Comparison of ENCODE assay signal across 8 mouse cellular contexts in genomic region chrX:95196104-95196919, GRCm38 (mm10). TPM values are rescaled to one million over a fixed set of nuclear protein-coding genes. Genes with fewer than 3 reads are reported as not detected.
A peak's percentile ranks its signal among the peaks of the same experiment; 100 is the strongest.
DNase-seq lines count a peak whose midpoint lies in the region; ATAC-seq and TF ChIP-seq lines count a peak whose summit lies in the region.

Gene Arhgef9 (minus strand): TSS chrX:95196856.

- TF ChIP-seq POLR2A in cortical plate, adult 2 months (IDR thresholded peaks at IDR 0.05; ENCODE audit: extremely low read depth, insufficient read depth, low read length): peak; percentile 47; the same call in 1 of the 2 replicates
- TF ChIP-seq POLR2A in small intestine, adult 2 months (IDR thresholded peaks at IDR 0.05; ENCODE audit: low read depth, low read length): no peak

- peak within 1 kb of the TSS; percentile 83 for H3K27ac ChIP-seq in cortical plate, adult 2 months (ENCODE audit: insufficient read depth, low read length)
- H3K27ac ChIP-seq in lung, embryonic 16.5 days (ENCODE audit: low read length): no peak within 1 kb of the TSS
- H3K27ac ChIP-seq in small intestine, adult 2 months (ENCODE audit: insufficient read depth, low read depth, low read length): no peak within 1 kb of the TSS

- H3K9ac ChIP-seq in lung, embryonic 16.5 days (ENCODE audit: low read length): peak within 1 kb of the TSS; percentile 67

- H3K4me1 ChIP-seq in cortical plate, adult 2 months (ENCODE audit: control insufficient read depth, insufficient read depth, low read length): no peaks in the 10 kb centered on the region
- H3K4me1 ChIP-seq in lung, embryonic 16.5 days (replicated peaks; ENCODE audit: control insufficient read depth, insufficient read depth, low read length): no peaks in the 10 kb centered on the region
- 0 out of 2 replicates have a peak, but pooled peaks cover 2% of the 10 kb centered on the region for H3K4me1 ChIP-seq in small intestine, adult 2 months (ENCODE audit: control insufficient read depth, insufficient read depth, insufficient read length, low read length)

- ATAC-seq in lung, embryonic 16.5 days (ENCODE audit: low read depth): peak; percentile 61

- no peaks in the 10 kb centered on the region for H3K9me3 ChIP-seq in lung, embryonic 16.5 days (ENCODE audit: control insufficient read depth, low read length)

- H3K36me3 ChIP-seq in lung, embryonic 16.5 days (ENCODE audit: control insufficient read depth, insufficient read depth, low read length): no peaks in the 10 kb centered on the region
- no peaks in the 10 kb centered on the region for H3K36me3 ChIP-seq in small intestine, adult 2 months (ENCODE audit: control insufficient read depth, insufficient read depth, low read length)

- DNase-seq in thymus, postnatal 4 days: peak; percentile 9
- DNase-seq in thymus, postnatal 10 days (ENCODE audit: low spot score in 2 of 2): no peak
- peak; percentile 4 to 28 for DNase-seq in heart, adult 18-20 months
- DNase-seq in kidney, postnatal 10 days: peak; percentile 53
- no peak for DNase-seq in ovary, postnatal 14 days (ENCODE audit: low spot score)

- peak within 1 kb of the TSS; percentile 94 for H3K4me3 ChIP-seq in cortical plate, adult 2 months (ENCODE audit: insufficient read depth, low read length)
- peak within 1 kb of the TSS; percentile 52 for H3K4me3 ChIP-seq in lung, embryonic 16.5 days (ENCODE audit: low read length)
- peak within 1 kb of the TSS; percentile 55 for H3K4me3 ChIP-seq in small intestine, adult 2 months (ENCODE audit: low read depth, low read length)

- no peak for TF ChIP-seq CTCF in cortical plate, adult 2 months (IDR thresholded peaks at IDR 0.05; ENCODE audit: extremely low read depth, insufficient read depth, low read length)
- no peak for TF ChIP-seq CTCF in small intestine, adult 2 months (IDR thresholded peaks at IDR 0.05; ENCODE audit: extremely low read depth, insufficient read length, insufficient replicate concordance, low read depth, low read length)

- H3K27me3 ChIP-seq in lung, embryonic 16.5 days (ENCODE audit: control insufficient read depth, insufficient read depth, low read depth, low read length): no peaks in the 10 kb centered on the region; the same call in none of the 2 replicates
- H3K27me3 ChIP-seq in small intestine, adult 2 months (ENCODE audit: control insufficient read depth, insufficient read depth, low read length): no peaks in the 10 kb centered on the region

- WGBS in lung, embryonic 16.5 days: 20% methylated on average over 20 of the region's 24 CpGs
- WGBS in small intestine, adult 2 months: 26% methylated on average over 21 of the region's 24 CpGs

- peak within 1 kb of the TSS; percentile 68 for H3K4me2 ChIP-seq in lung, embryonic 16.5 days (ENCODE audit: low read depth, low read length)

RNA-seq across cellular contexts. Expression of gene Arhgef9, which starts in this region (rescaled TPM):
- polyA plus RNA-seq in cortical plate, adult 2 months (2012; rRNA removed): 161 and 169 TPM in 2 replicates
- total RNA-seq in heart, adult 18-20 months (2021): 10 to 100 TPM; 15.5 to 15.8 TPM
- polyA plus RNA-seq in lung, embryonic 16.5 days (2015; fragmentation: Nextera tagmentation; extraction: Ambion mirVana): 11.7 and 13.7 TPM in 2 replicates
- polyA plus RNA-seq in small intestine, adult 2 months (2012; rRNA removed): 0.33 and 0.71 TPM in 2 replicates

Comparison
In these comparisons a context has a peak if more than half of its experiments do, and no peak if none do; other contexts are left out.
1. RNA of gene Arhgef9 (polyA plus RNA-seq): 161 to 169 TPM in cortical plate, adult 2 months; 11.7 to 13.7 TPM in lung, embryonic 16.5 days and 0.33 to 0.71 TPM in small intestine, adult 2 months; every median in the first group is over 10 times any median in the second.
2. DNase-seq: peak in thymus, postnatal 4 days (single experiment), heart, adult 18-20 months (2 of 2) and kidney, postnatal 10 days (single experiment); none in thymus, postnatal 10 days (0 of 2) and ovary, postnatal 14 days (single experiment).
3. Peak in every context shown above with its lines, with median percentiles within 50 percentile points of each other: H3K4me3 ChIP-seq.